Mouse (Mus musculus): ENCODE measurements at regions not wholly inside any gene's neighbourhood (a gene's known extent, or its start where the extent isn't known, plus 50 kb on each side); places are given as distances from the start of the nearest gene placed in this dataset.
"Not testable (repeated sequence)": the region's sequence is repeated elsewhere in the genome, so short reads cannot be mapped to it uniquely, and the experiment has no call there.

- DNase-seq = no peak
These were observed 136.7 kb downstream of the Car2 start for GRCm38 (mm10) chr3:15022773-15023172.

- no peak for DNase-seq
These were observed 154.9 kb downstream of the Car2 start for GRCm38 (mm10) chr3:15040866-15041528.

- DNase-seq = no peak
These were observed 167.9 kb downstream of the Car2 start for GRCm38 (mm10) chr3:15053968-15054367.

GRCm38 (mm10) chr3:15055516-15056256 is 169.6 kb downstream of the Car2 start:
- DNase-seq = not testable (repeated sequence)

- DNase-seq = peak; percentile 26 to 35
These were observed 170.9 kb downstream of the Car2 start for GRCm38 (mm10) chr3:15056788-15057585.

- no peak for DNase-seq
These were observed 179.6 kb downstream of the Car2 start for GRCm38 (mm10) chr3:15065681-15066080.

- no peak for DNase-seq
These were observed 182.2 kb downstream of the Car2 start for GRCm38 (mm10) chr3:15068256-15068655.

GRCm38 (mm10) chr3:15071030-15071883 is 185.2 kb downstream of the Car2 start:
- no peak for DNase-seq

- DNase-seq = no peak
These were observed 187.3 kb downstream of the Car2 start for GRCm38 (mm10) chr3:15073405-15073804.

GRCm38 (mm10) chr3:15073847-15074246 is 187.8 kb downstream of the Car2 start:
- DNase-seq = no peak

- no peak for DNase-seq
These were observed 188.9 kb downstream of the Car2 start for GRCm38 (mm10) chr3:15074949-15075348.

GRCm38 (mm10) chr3:15090124-15090523 is 204.1 kb downstream of the Car2 start:
- peak in 1 of 2 experiments; percentile 7 for DNase-seq

- no peak for DNase-seq
These were observed 212.2 kb downstream of the Car2 start for GRCm38 (mm10) chr3:15098206-15098817.

GRCm38 (mm10) chr3:15098981-15099380 is 212.9 kb downstream of the Car2 start:
- DNase-seq = no peak

- no peak for DNase-seq
These were observed 219.6 kb downstream of the Car2 start for GRCm38 (mm10) chr3:15105627-15106026.

GRCm38 (mm10) chr3:15106281-15106680 is 220.2 kb downstream of the Car2 start:
- no peak for DNase-seq

- no peak for DNase-seq
These were observed 221.2 kb downstream of the Car2 start for GRCm38 (mm10) chr3:15107301-15107700.

GRCm38 (mm10) chr3:15108239-15108934 is 222.3 kb downstream of the Car2 start:
- DNase-seq = no peak

GRCm38 (mm10) chr3:15110037-15110748 is 221.9 kb downstream of the Gm9733 start:
- no peak for DNase-seq

- no peak for DNase-seq
These were observed 219.8 kb downstream of the Gm9733 start for GRCm38 (mm10) chr3:15112177-15112838.
